Mouse (Mus musculus) ZHBTc4 (cell line): ENCODE data around the gene Sulf2.

Experiments used
- DNase-seq: peaks from one replicate; pipeline ENCODE4 v3.0.0-alpha.2; 2011; ENCODE audit warnings: low read depth, low spot score

Sulf2 gene

GRCm38 (mm10) chr2:166088991-166089390, 66.5 kb downstream of the Sulf2 start:
- no peak for DNase-seq

DNA sequence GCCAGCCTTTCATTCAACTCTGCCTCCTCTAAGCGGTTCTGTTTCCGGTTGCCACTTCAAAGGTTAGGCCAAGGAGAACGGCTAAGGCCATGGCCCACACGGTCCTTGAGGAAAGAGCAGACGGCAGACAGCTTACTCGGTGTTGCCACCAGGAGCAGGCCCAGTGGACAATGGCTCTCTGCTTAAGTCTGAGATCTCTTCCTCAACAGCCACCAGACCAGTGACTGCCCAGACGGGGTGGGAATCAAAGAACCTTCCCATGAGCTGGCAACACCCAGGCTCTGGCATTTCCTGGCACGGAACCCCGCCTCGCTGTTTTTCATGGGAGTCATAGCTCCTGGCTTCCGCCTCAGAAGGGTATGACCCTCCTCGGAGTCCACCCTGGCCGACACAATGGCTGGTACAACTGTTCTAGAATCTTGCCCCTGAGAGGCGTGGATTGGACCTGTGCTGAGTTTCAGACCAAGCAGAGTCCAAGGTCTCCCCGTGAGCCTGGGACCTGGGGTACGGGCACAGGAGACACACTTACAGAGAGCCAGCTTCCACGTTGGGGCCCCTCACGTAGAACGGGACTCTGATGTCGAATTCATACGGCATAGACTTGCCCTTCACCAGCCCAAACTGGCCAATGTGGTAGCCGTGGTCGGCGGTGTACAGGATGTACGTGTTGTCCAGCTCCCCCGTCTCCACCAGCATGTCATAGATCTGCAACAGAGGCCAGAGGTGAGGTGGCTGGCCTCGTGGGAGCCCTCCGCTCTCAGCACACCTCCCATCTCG, 68.8 kb downstream of the Sulf2 start:
- no peak for DNase-seq

DNA sequence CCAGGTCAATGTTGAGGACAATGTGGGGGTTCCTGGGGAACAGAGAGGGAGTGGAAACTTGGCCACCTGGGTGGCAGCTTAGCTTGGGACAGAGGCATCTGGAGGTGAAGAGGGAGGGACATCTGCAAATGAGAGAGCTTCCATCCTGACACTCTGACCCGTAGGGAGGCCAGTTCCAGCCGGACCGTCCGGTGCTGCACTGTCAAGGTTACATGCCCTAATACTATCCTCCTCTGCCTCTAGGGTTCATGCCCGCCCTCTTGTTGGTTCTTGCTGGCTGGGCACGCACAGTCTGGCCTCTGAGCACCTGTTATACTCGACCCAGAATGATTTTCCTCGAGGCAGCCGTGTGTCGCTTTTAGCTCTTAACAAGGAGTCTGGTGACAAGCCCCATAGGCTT, 69.7 kb downstream of the Sulf2 start:
- DNase-seq: no peak

- DNase-seq: peak; percentile 83
Measured at GRCm38 (mm10) chr2:166084964-166085363, 70.5 kb downstream of the Sulf2 start.

GRCm38 (mm10) chr2:166084111-166084510, 71.4 kb downstream of the Sulf2 start:
- DNase-seq: no peak

GRCm38 (mm10) chr2:166083542-166084031, 71.9 kb downstream of the Sulf2 start:
- DNase-seq: no peak

DNA sequence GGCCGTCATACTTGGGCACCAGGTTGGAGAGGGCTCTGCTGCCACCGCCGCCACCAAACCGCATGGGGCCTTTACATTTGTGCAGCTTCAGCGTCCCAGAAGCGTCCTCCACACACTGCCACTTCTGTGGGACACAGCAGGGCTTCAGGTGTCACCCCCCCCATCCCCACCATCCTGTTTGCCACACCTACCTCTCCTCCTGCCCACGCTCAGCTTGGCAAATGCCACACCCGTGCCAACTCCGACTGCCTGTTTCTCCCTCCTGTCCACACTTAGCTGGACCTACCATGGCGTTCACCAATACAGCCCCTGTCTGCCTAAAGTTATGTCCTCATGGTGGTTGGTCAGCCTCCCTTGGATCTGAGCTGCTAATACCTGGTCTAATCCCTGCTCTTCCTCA, 72.8 kb downstream of the Sulf2 start:
- DNase-seq: no peak

- DNase-seq: peak; percentile 88
Measured at GRCm38 (mm10) chr2:166082193-166082592, 73.3 kb downstream of the Sulf2 start.

DNA sequence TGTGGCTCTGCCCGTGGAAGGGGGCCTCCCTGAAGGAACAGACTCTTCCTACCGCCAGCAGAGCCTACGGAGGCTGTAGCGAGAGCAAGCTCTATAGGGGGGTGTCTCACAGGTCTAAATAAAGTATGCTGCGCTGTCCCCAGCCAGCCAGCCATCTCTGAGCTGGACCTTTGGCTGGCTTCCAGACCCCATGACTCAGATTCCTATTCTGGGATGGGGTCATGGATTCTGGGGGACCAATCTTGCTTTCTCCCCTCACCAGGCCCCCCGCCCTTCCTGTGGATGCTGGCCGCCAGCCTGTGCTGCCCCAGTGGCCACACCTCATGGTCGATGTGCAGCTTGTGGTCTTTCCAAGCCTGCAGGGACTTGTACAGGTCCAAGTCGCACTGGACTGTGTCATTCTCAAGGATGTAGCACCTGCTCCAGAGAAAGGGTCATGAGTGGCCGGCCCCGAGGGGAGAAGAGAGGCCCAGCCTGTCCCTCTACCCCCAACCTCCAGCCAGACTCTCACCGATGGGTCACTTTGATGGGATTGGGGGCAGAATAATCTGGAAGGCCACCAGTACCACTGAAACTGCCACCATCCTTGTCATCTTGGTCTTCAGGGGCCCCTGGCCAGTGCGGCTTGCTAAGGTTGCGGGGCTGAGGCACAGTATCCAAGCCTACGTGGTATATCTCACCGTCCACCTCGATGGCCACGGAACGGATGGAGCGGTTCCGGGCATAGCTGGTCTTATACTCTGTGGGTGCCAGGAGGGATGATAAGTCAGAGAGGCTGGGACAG, 74.3 kb downstream of the Sulf2 start:
- no peak for DNase-seq

DNA sequence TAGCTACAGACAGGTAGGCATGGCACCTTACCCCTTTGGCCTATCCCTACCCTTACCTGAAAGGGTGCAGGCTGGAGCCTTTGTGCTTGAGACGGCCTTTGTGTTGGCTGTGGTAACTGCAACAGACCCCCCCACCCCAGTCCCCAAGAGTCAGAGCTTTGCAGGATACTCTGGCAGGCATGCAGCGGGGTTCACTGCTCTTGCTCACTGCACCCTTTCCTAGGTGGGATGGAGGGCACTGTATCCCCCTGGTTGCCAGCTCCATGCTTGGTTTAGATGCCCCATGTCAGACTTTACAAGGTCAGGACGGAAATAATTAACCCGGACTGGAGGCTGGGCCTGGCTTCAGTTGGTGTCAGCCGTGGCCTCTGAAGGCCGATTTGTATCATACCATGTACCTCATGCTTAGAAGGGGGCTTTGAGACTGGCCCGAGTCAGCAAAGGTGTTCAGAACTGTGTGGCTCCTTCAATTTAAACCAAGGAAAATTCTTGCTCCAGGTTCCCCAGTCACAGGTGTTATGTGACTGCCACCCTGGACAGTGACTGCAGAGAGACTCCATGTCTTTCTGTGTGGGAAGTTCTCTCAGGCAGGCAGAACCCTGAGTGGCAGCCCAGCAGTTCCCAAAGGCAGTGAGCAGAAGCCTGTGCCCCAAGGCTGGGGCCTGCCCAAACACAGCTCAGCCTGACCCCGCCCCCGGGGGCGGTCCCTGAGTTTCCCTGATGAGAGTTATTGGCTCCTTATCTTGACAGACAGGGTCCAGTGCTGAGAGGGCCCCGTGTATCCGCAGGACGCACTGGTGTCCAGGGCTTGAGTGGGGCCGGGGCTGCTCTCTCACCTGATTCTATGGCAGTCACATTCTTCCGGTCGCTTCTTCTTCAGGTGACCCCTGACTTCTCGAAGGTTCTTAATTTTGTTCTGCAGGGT, 75.2 kb downstream of the Sulf2 start:
- DNase-seq: peak; percentile 85

GRCm38 (mm10) chr2:166079231-166079630, 76.2 kb downstream of the Sulf2 start:
- DNase-seq: no peak

- DNase-seq: no peak
Measured at GRCm38 (mm10) chr2:166077371-166077770, 78.1 kb downstream of the Sulf2 start.

GRCm38 (mm10) chr2:166074322-166074721, 81.1 kb downstream of the Sulf2 start:
- DNase-seq: peak; percentile 54

DNA sequence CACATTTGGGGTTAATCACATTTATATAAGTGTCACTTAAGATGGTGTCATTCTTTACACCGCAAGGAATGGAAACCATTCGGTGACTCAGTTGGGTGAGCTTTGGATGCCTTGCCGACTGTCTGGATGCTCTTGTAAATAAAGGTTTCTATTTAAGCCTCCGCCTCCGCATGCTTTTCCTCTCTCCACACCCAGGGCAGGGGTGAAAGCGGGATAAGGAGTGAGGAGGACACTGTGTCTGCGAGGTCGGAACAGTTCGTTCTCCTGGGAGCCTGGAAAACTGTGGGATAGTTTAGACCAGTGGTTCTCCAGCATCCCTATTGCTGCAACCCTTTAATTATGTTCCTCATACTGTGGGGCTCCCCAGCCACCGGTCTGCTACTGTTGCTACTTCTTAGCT, 82.4 kb downstream of the Sulf2 start:
- DNase-seq: no peak

- DNase-seq: no peak
Measured at GRCm38 (mm10) chr2:166071889-166072288, 83.6 kb downstream of the Sulf2 start.

- no peak for DNase-seq
Measured at GRCm38 (mm10) chr2:166071481-166071880, 84.0 kb downstream of the Sulf2 start.

- no peak for DNase-seq
Measured at GRCm38 (mm10) chr2:166069738-166070137, 85.7 kb downstream of the Sulf2 start.

- no peak for DNase-seq
Measured at GRCm38 (mm10) chr2:166069164-166069563, 86.3 kb downstream of the Sulf2 start.

DNA sequence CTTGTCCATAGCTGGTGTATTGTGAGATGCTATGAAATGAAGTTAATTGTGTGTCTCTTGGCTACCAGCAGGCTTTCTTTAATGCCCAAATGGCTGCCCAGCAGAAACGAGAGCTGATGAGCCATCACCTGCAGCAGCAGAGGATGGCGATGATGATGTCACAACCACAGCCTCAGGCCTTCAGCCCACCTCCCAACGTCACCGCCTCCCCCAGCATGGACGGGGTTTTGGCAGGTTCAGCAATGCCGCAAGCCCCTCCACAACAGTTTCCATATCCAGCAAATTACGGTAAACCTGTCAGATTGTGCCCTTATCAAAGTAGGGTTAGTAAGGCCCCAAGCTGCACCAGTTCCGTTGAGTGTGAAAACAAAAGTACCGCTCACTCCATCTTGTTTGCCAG, 87.2 kb downstream of the Sulf2 start:
- DNase-seq: no peak

- peak; percentile 71 for DNase-seq
Measured at GRCm38 (mm10) chr2:166066434-166066833, 89.0 kb downstream of the Sulf2 start.

- DNase-seq: no peak
Measured at GRCm38 (mm10) chr2:166062431-166062830, 93.0 kb downstream of the Sulf2 start.

- DNase-seq: no peak
Measured at GRCm38 (mm10) chr2:166062008-166062407, 93.5 kb downstream of the Sulf2 start.
